Mouse (Mus musculus) neural tube, embryonic 11.5 days (tissue): ENCODE measurements around the gene Xrcc3. TPM values are rescaled to one million over a fixed set of nuclear protein-coding genes. Genes with fewer than 3 reads are reported as not detected.

ENCODE experiments used
- ATAC-seq: fragments of 200-750 bp; cut with Nextera tagmentation; 2 replicates; pipeline ENCODE4 v1.8.0; 2017; ENCODE audit warnings: moderate number of reproducible peaks, mild to moderate bottlenecking, moderate TSS enrichment, moderate library complexity; ENCODE audit not compliant: insufficient read depth, low FRiP score, low TSS enrichment
- DNase-seq: peaks from one replicate; pipeline ENCODE4 v3.0.0-alpha.2; 2015; ENCODE audit warnings: low spot score
- H3K27ac ChIP-seq: fragments of 300-500 bp; sonication (generic); 2 replicates; pipeline ENCODE4 v1.5.1; 2014; ENCODE audit warnings: low read depth, mild to moderate bottlenecking, low read length
- H3K27me3 ChIP-seq: fragments of 300-500 bp; sonication (generic); 2 replicates; pipeline ENCODE4 v1.6.1; 2014; ENCODE audit warnings: mild to moderate bottlenecking, low read length, mixed read lengths; ENCODE audit not compliant: control insufficient read depth, insufficient read depth
- H3K36me3 ChIP-seq: fragments of 300-500 bp; sonication (generic); 2 replicates; pipeline ENCODE4 v1.6.1; 2014; ENCODE audit warnings: mild to moderate bottlenecking, low read length, moderate library complexity, mixed read lengths; ENCODE audit not compliant: control insufficient read depth, insufficient read depth
- H3K4me1 ChIP-seq: fragments of 300-500 bp; sonication (generic); 2 replicates; pipeline ENCODE4 v1.6.1; 2014; ENCODE audit warnings: low read length, mixed read lengths; ENCODE audit not compliant: control insufficient read depth, insufficient read depth
- H3K4me2 ChIP-seq: fragments of 300-500 bp; sonication (generic); 2 replicates; pipeline ENCODE4 v1.6.1; 2014; ENCODE audit warnings: low read depth, mild to moderate bottlenecking, moderate library complexity
- H3K4me3 ChIP-seq: fragments of 300-500 bp; sonication (generic); 2 replicates; pipeline ENCODE4 v1.5.1; 2014; ENCODE audit warnings: low read depth, low read length
- H3K9ac ChIP-seq: fragments of 300-500 bp; sonication (generic); 2 replicates; pipeline ENCODE4 v1.6.1; 2014; ENCODE audit warnings: mild to moderate bottlenecking, low read length
- H3K9me3 ChIP-seq: fragments of 300-500 bp; sonication (generic); 2 replicates; pipeline ENCODE4 v1.6.1; 2016; ENCODE audit warnings: low read length; ENCODE audit not compliant: control insufficient read depth
- WGBS: fragments of 180-500 bp; shearing (Covaris S2); extraction: QIAGEN DNeasy Blood & Tissue Kit; methylation state at CpG from one replicate; pipeline ENCODE4 v1.1.7; 2014; 5-methylcytosine and 5-hydroxymethylcytosine counted together
- polyA plus RNA-seq: library from polyadenylated mRNA; unstranded; fragments of >200 nt; fragmentation: Nextera tagmentation; extraction: Ambion mirVana; gene quantifications from 2 replicates; pipeline ENCODE4 v1.2.1, GENCODE M21; 2014

Xrcc3 gene
- polyA plus RNA-seq, 1 experiment from 2014 or later = 12.8 TPM

DNA sequence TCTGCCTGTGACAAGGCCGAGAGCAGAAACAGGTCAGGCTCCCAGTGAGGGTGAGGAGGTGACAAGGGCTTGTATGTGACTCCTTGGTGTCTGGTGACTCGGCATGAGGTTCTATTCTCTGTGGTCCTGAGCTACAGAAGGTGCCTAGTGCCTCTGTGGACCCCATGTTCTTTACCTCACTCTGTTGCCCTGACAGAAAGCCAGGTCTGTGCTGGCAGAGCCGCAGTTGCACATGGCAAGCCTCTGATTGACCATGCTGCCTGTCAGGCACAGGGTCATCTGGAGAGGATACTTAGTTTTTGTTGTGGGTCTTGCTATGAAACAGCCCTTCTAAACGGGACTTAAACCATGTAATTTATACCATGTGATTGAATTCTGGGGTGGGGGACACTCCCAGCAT lies 8.3 kb upstream of the Xrcc3 start:
- H3K9me3 ChIP-seq = no peaks in the 10 kb centered on the region
- WGBS = 71% methylated on average over 4 of the region's 4 CpGs
- H3K4me2 ChIP-seq = no peak overlapping the region
- H3K36me3 ChIP-seq = peaks cover 13% of the 10 kb centered on the region
- H3K9ac ChIP-seq = no peak overlapping the region
- no peak overlapping the region for H3K27ac ChIP-seq
- ATAC-seq (no peak), DNase-seq (no peak)
- no peaks in the 10 kb centered on the region for H3K4me1 ChIP-seq
- H3K4me3 ChIP-seq = no peak overlapping the region
- no peaks in the 10 kb centered on the region for H3K27me3 ChIP-seq

GRCm38 (mm10) chr12:111820708-111821107 lies 7.0 kb upstream of the Xrcc3 start:
- Histone ChIP-seq H3K36me3 (peaks cover 8% of the 10 kb centered on the region), H3K9me3 (no peaks in the 10 kb centered on the region), H3K4me3 (no peak overlapping the region), H3K27ac (no peak overlapping the region), H3K27me3 (no peaks in the 10 kb centered on the region), H3K4me1 (no peaks in the 10 kb centered on the region), H3K9ac (no peak overlapping the region), H3K4me2 (no peak overlapping the region)
- DNase-seq (no peak), ATAC-seq (no peak)
- 86% methylated on average over 7 of the region's 7 CpGs for WGBS

DNA sequence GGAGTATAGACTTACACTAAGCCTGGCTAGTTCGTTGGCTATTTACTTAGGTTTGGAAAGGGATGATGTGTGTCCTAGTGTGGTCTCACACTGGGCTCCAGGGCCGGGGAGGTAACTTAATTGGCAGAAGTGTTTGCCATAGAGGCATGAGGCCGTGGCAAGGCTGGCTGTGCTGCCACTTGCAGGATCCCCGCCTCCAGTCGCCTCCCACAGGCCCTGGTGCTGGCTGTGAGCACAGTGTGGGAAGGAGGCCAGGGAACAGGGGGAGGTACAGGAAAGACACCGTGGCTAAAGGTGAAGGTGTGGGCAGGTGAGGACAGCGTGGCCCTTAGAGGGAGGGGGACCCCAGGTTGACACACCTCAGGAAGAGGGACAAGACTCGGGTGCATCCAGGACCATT lies 6.3 kb upstream of the Xrcc3 start:
- WGBS = 88% methylated on average over 8 of the region's 8 CpGs
- Histone ChIP-seq H3K36me3 (peaks cover 6% of the 10 kb centered on the region), H3K9ac (no peak overlapping the region), H3K4me3 (no peak overlapping the region), H3K4me2 (no peak overlapping the region), H3K27me3 (no peaks in the 10 kb centered on the region), H3K4me1 (peaks cover 6% of the 10 kb centered on the region), H3K27ac (no peak overlapping the region), H3K9me3 (no peaks in the 10 kb centered on the region)
- ATAC-seq (no peak), DNase-seq (no peak)

GRCm38 (mm10) chr12:111817991-111818390 lies 4.3 kb upstream of the Xrcc3 start:
- 92% methylated on average over 8 of the region's 8 CpGs for WGBS
- H3K27me3 ChIP-seq = no peaks in the 10 kb centered on the region

GRCm38 (mm10) chr12:111816967-111817366 lies 3.3 kb upstream of the Xrcc3 start:
- no peaks in the 10 kb centered on the region for H3K36me3 ChIP-seq
- WGBS = 69% methylated on average over 9 of the region's 9 CpGs
- H3K27me3 ChIP-seq = no peaks in the 10 kb centered on the region
- H3K27ac ChIP-seq = no peak overlapping the region
- no peak overlapping the region for H3K4me2 ChIP-seq
- no peaks in the 10 kb centered on the region for H3K9me3 ChIP-seq
- H3K9ac ChIP-seq = no peak overlapping the region
- H3K4me1 ChIP-seq = peaks cover 16% of the 10 kb centered on the region
- no peak overlapping the region for H3K4me3 ChIP-seq
- no peak for DNase-seq
- ATAC-seq = no peak

More at GRCm38 (mm10) chr12:111817991-111818390, 4.3 kb upstream of the Xrcc3 start:
- no peak overlapping the region for H3K27ac ChIP-seq
- H3K9ac ChIP-seq = no peak overlapping the region
- no peaks in the 10 kb centered on the region for H3K36me3 ChIP-seq
- no peak overlapping the region for H3K4me3 ChIP-seq
- no peak overlapping the region for H3K4me2 ChIP-seq
- DNase-seq (no peak), ATAC-seq (no peak)
- no peaks in the 10 kb centered on the region for H3K9me3 ChIP-seq
- peaks cover 9% of the 10 kb centered on the region for H3K4me1 ChIP-seq

DNA sequence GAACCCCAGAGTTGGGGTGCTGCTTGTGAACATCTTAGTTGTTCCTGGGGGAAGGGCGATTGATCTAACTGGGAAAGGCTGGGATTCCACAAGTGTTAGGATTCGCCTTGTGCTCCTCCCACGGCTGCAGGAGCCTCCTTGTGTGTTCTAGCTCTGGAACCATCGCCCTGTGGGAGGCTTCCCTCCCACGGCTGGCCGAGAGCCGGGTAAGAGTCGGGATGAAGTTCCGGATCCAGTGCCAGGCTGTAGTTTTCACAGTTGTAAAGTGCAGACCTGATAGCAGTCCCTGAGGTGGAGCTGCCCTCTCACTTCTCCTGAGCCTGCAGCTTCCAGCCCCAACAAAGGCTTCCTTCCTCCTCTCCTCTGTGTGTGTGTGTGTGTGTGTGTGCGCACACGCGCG lies 2.9 kb upstream of the Xrcc3 start:
- Histone ChIP-seq H3K4me1 (peaks cover 16% of the 10 kb centered on the region), H3K36me3 (no peaks in the 10 kb centered on the region), H3K27me3 (no peaks in the 10 kb centered on the region), H3K9me3 (no peaks in the 10 kb centered on the region), H3K4me3 (no peak overlapping the region), H3K9ac (no peak overlapping the region), H3K4me2 (no peak overlapping the region), H3K27ac (no peak overlapping the region)
- ATAC-seq = no peak
- 74% methylated on average over 13 of the region's 13 CpGs for WGBS
- DNase-seq = no peak

- no peaks in the 10 kb centered on the region for H3K9me3 ChIP-seq
- WGBS = 33% methylated on average over 19 of the region's 19 CpGs
- peak overlapping the region; percentile 79 for H3K9ac ChIP-seq
- H3K36me3 ChIP-seq = no peaks in the 10 kb centered on the region
- no peak overlapping the region for H3K27ac ChIP-seq
- H3K4me1 ChIP-seq = peaks cover 16% of the 10 kb centered on the region
- H3K4me2 ChIP-seq = peak overlapping the region; percentile 83
- ATAC-seq = no peak
- peak; percentile 31 for DNase-seq
- H3K27me3 ChIP-seq = no peaks in the 10 kb centered on the region
- peak overlapping the region; percentile 78 for H3K4me3 ChIP-seq
Observed at GRCm38 (mm10) chr12:111814769-111815762, 1.4 kb upstream of the Xrcc3 start.

- peak overlapping the region; percentile 83 for H3K4me2 ChIP-seq
- no peak overlapping the region for H3K27ac ChIP-seq
- H3K9ac ChIP-seq = peak overlapping the region; percentile 57
- DNase-seq (peak; percentile 27), ATAC-seq (no peak; the same call in 1 of the 2 replicates)
- H3K4me1 ChIP-seq = peaks cover 22% of the 10 kb centered on the region
- no peaks in the 10 kb centered on the region for H3K36me3 ChIP-seq
- peak overlapping the region; percentile 78 for H3K4me3 ChIP-seq
- no peaks in the 10 kb centered on the region for H3K27me3 ChIP-seq
- H3K9me3 ChIP-seq = no peaks in the 10 kb centered on the region
- WGBS = 6% methylated on average over 27 of the region's 27 CpGs
Observed at GRCm38 (mm10) chr12:111813111-111813765, 435 bp downstream of the Xrcc3 start.
